Mouse (Mus musculus): ENCODE measurements around the gene Wiz. TPM values are rescaled to one million over a fixed set of nuclear protein-coding genes. Genes with fewer than 3 reads are reported as not detected.

The Wiz gene
- polyA plus RNA-seq, 1 experiment: 48.5 TPM

DNA sequence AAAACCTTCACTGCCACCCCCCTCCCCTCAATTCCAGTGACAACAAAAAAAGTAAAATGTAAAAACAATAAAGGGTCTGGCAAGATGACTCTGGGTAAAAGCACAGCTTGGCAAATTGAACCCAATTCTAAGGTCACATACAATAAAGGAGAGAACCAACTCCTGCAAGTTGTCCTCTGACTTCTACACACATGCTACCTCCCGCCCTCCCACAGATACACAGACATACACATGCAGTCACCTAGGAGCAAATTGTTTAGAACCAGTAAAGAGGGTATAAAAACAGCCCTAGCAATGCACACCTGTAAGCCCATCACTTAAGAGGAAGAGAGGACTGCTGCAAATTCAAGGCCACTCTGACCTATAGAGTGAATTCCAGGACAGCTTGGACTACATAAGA, 66.4 kb downstream of the Wiz start:
- TF ChIP-seq POLR2A (IDR thresholded peaks at IDR 0.05; ENCODE audit: borderline replicate concordance, insufficient read depth, low read length) (no peak), CTCF (IDR thresholded peaks at IDR 0.05; ENCODE audit: borderline replicate concordance, insufficient read depth, low read depth, low read length) (no peak)
- no peak for DNase-seq
- H3K27ac ChIP-seq (ENCODE audit: insufficient read depth, low read length): no peak overlapping the region
- no peak overlapping the region for H3K4me3 ChIP-seq (replicated peaks; ENCODE audit: insufficient read depth, low read depth, low read length)
- no peaks in the 10 kb centered on the region for H3K27me3 ChIP-seq (ENCODE audit: control insufficient read depth, insufficient read depth, low read length)
- peaks cover 3% of the 10 kb centered on the region; the same call in 1 of the 2 replicates for H3K4me1 ChIP-seq (ENCODE audit: control insufficient read depth, insufficient read depth, low read length)
- 89% methylated on average over 1 of the region's 1 CpGs for WGBS

GRCm38 (mm10) chr17:32321836-32322235, 67.4 kb downstream of the Wiz start:
- TF ChIP-seq POLR2A (IDR thresholded peaks at IDR 0.05; ENCODE audit: borderline replicate concordance, insufficient read depth, low read length): no peak
- no peak for TF ChIP-seq CTCF (IDR thresholded peaks at IDR 0.05; ENCODE audit: borderline replicate concordance, insufficient read depth, low read depth, low read length)
- Histone ChIP-seq H3K27ac (ENCODE audit: insufficient read depth, low read length) (0 out of 2 replicates have a peak overlapping the region, but pooled peaks have one; percentile 33), H3K4me1 (ENCODE audit: control insufficient read depth, insufficient read depth, low read length) (peaks cover 3% of the 10 kb centered on the region; the same call in 1 of the 2 replicates), H3K27me3 (ENCODE audit: control insufficient read depth, insufficient read depth, low read length) (no peaks in the 10 kb centered on the region), H3K4me3 (replicated peaks; ENCODE audit: insufficient read depth, low read depth, low read length) (peak overlapping the region; percentile 71)
- WGBS: 19% methylated on average over 6 of the region's 6 CpGs
- DNase-seq: no peak

DNA sequence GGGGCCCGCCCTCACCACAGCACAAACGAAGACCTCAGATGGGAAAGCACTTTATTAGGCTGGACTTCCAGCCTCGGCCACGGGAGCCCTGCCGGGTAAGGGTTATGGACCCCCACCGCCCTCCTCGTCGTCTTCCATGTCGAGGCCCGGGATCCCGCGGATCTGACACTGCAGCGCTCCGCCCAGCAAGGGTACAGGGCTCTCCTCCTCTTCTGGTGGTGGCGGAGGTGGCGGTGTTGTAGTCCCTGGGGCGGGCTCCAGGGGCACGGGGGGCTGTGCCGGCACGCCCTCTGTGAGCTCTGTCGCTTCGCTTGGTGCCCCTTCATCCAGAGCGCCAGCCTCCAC, 67.9 kb downstream of the Wiz start:
- no peaks in the 10 kb centered on the region for H3K27me3 ChIP-seq (ENCODE audit: control insufficient read depth, insufficient read depth, low read length)
- H3K27ac ChIP-seq (ENCODE audit: insufficient read depth, low read length): 0 out of 2 replicates have a peak overlapping the region, but pooled peaks have one; percentile 33
- H3K4me1 ChIP-seq (ENCODE audit: control insufficient read depth, insufficient read depth, low read length): peaks cover 3% of the 10 kb centered on the region; the same call in 1 of the 2 replicates
- H3K4me3 ChIP-seq (replicated peaks; ENCODE audit: insufficient read depth, low read depth, low read length): peak overlapping the region; percentile 71
- WGBS: under 1% methylated on average over 23 of the region's 23 CpGs
- no peak for DNase-seq
- TF ChIP-seq CTCF (IDR thresholded peaks at IDR 0.05; ENCODE audit: borderline replicate concordance, insufficient read depth, low read depth, low read length) (no peak), POLR2A (IDR thresholded peaks at IDR 0.05; ENCODE audit: borderline replicate concordance, insufficient read depth, low read length) (peak; percentile 30; the same call in 1 of the 2 replicates)

DNA sequence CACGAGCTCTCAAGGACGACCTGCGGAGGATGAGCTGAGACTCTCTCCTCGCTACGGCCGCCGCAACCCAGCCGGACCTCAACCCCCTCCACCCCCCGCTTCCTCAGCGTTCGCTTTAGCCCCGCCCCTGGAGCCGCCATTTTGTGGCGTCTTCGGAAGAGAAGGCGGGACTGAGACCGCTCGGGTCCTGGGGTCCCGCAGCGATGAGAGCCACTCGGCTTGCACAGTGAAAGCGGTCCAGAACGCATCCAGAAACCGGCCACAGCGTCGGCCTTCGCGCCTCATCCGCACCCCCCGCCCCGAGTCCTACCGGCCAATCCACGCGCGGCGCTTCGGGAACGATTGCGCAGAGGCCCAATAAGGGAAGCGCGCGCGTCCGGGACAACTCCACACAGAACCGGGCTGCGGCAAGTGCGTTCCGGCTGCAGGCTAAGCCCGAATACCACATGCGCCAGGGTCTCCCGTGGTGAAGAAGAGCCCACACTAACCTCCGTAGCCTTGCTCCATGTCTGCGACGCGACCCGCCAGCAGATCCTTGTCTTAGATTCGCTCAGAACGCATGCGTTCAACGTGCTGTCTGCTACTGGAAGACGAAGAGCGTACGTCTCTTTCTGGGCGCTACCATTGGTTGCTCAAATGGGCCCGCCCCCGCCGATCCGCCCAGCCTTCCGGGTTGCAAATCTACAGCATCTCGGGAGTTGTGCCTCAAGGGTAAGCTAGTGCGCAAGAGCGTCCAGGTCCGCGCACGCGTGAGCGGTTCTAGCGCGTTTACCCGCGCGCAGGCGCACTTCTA, 68.4 kb downstream of the Wiz start, which contains the start of gene Akap8:
Gene Akap8, minus strand, starts transcription at position 642 of the 793 bp plus-strand sequence.
- H3K27me3 ChIP-seq (ENCODE audit: control insufficient read depth, insufficient read depth, low read length): no peaks in the 10 kb centered on the region
- WGBS: 1% methylated on average over 83 of the region's 83 CpGs
- H3K4me3 ChIP-seq (replicated peaks; ENCODE audit: insufficient read depth, low read depth, low read length): peak within 1 kb of the TSS; percentile 87
- peak within 1 kb of the TSS; percentile 58 for H3K27ac ChIP-seq (ENCODE audit: insufficient read depth, low read length)
- peak; percentile 84 for TF ChIP-seq POLR2A (IDR thresholded peaks at IDR 0.05; ENCODE audit: borderline replicate concordance, insufficient read depth, low read length)
- no peak for TF ChIP-seq CTCF (IDR thresholded peaks at IDR 0.05; ENCODE audit: borderline replicate concordance, insufficient read depth, low read depth, low read length)
- H3K4me1 ChIP-seq (ENCODE audit: control insufficient read depth, insufficient read depth, low read length): peaks cover 3% of the 10 kb centered on the region; the same call in 1 of the 2 replicates
- DNase-seq: peak; percentile 97 to 99

GRCm38 (mm10) chr17:32319950-32320349, 69.3 kb downstream of the Wiz start:
- Histone ChIP-seq H3K4me1 (ENCODE audit: control insufficient read depth, insufficient read depth, low read length) (peaks cover 3% of the 10 kb centered on the region; the same call in 1 of the 2 replicates), H3K4me3 (replicated peaks; ENCODE audit: insufficient read depth, low read depth, low read length) (peak overlapping the region; percentile 87), H3K27ac (ENCODE audit: insufficient read depth, low read length) (peak overlapping the region; percentile 57), H3K27me3 (ENCODE audit: control insufficient read depth, insufficient read depth, low read length) (no peaks in the 10 kb centered on the region)
- under 1% methylated on average over 7 of the region's 7 CpGs for WGBS
- TF ChIP-seq CTCF (IDR thresholded peaks at IDR 0.05; ENCODE audit: borderline replicate concordance, insufficient read depth, low read depth, low read length) (no peak), POLR2A (IDR thresholded peaks at IDR 0.05; ENCODE audit: borderline replicate concordance, insufficient read depth, low read length) (no peak)
- no peak for DNase-seq

- DNase-seq: no peak
- 83% methylated on average over 3 of the region's 3 CpGs for WGBS
- Histone ChIP-seq H3K27me3 (ENCODE audit: control insufficient read depth, insufficient read depth, low read length) (no peaks in the 10 kb centered on the region), H3K4me1 (ENCODE audit: control insufficient read depth, insufficient read depth, low read length) (peaks cover 10% of the 10 kb centered on the region; the same call in 1 of the 2 replicates), H3K27ac (ENCODE audit: insufficient read depth, low read length) (no peak overlapping the region), H3K4me3 (replicated peaks; ENCODE audit: insufficient read depth, low read depth, low read length) (no peak overlapping the region)
- TF ChIP-seq POLR2A (IDR thresholded peaks at IDR 0.05; ENCODE audit: borderline replicate concordance, insufficient read depth, low read length) (no peak), CTCF (IDR thresholded peaks at IDR 0.05; ENCODE audit: borderline replicate concordance, insufficient read depth, low read depth, low read length) (no peak)
These were observed 71.5 kb downstream of the Wiz start for GRCm38 (mm10) chr17:32317708-32318107.

GRCm38 (mm10) chr17:32317032-32317431, 72.2 kb downstream of the Wiz start:
- 69% methylated on average over 8 of the region's 8 CpGs for WGBS
- Histone ChIP-seq H3K27ac (ENCODE audit: insufficient read depth, low read length) (no peak overlapping the region), H3K4me1 (ENCODE audit: control insufficient read depth, insufficient read depth, low read length) (peaks cover 14% of the 10 kb centered on the region; the same call in 1 of the 2 replicates), H3K4me3 (replicated peaks; ENCODE audit: insufficient read depth, low read depth, low read length) (no peak overlapping the region), H3K27me3 (ENCODE audit: control insufficient read depth, insufficient read depth, low read length) (no peaks in the 10 kb centered on the region)
- DNase-seq: no peak
- TF ChIP-seq POLR2A (IDR thresholded peaks at IDR 0.05; ENCODE audit: borderline replicate concordance, insufficient read depth, low read length) (no peak), CTCF (IDR thresholded peaks at IDR 0.05; ENCODE audit: borderline replicate concordance, insufficient read depth, low read depth, low read length) (no peak)

- Histone ChIP-seq H3K27ac (ENCODE audit: insufficient read depth, low read length) (no peak overlapping the region), H3K4me3 (replicated peaks; ENCODE audit: insufficient read depth, low read depth, low read length) (no peak overlapping the region), H3K4me1 (ENCODE audit: control insufficient read depth, insufficient read depth, low read length) (peaks cover 11% of the 10 kb centered on the region; the same call in 1 of the 2 replicates), H3K27me3 (ENCODE audit: control insufficient read depth, insufficient read depth, low read length) (no peaks in the 10 kb centered on the region)
- TF ChIP-seq CTCF (IDR thresholded peaks at IDR 0.05; ENCODE audit: borderline replicate concordance, insufficient read depth, low read depth, low read length) (no peak), POLR2A (IDR thresholded peaks at IDR 0.05; ENCODE audit: borderline replicate concordance, insufficient read depth, low read length) (no peak)
- WGBS: 89% methylated on average over 5 of the region's 5 CpGs
- no peak for DNase-seq
These were observed 73.7 kb downstream of the Wiz start for GRCm38 (mm10) chr17:32315560-32315959.
